Mouse (Mus musculus): ENCODE data around the gene Ssc5d. TPM values are rescaled to one million over a fixed set of nuclear protein-coding genes. Genes with fewer than 3 reads are reported as not detected.

Gene Ssc5d
- polyA plus RNA-seq, 1 experiment, result 1.0 TPM

DNA sequence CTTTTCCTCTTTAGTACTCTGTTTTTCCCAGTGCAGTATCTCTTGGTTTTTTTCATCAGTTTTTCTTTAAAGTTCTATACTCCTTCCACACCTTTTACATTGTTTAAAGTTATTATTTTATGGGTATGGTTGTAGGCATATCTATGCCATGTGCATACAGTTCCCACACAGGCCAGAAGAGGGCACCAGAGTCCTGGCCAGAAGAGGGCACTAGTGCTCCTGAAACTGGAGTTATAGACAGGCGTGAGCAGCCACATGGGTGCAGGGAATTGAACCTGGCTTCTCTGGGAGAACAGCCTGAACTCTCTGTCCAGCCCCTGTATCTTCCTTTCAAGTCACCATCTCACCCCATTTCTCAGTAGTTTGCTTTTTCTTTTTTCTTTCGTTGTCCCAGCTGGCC is 12.9 kb downstream of the Ssc5d start:
- Histone ChIP-seq H3K4me3 (ENCODE audit: control insufficient read depth, insufficient read depth, low read length) (no peak overlapping the region), H3K27ac (ENCODE audit: control insufficient read depth, insufficient read depth, low read length) (no peak overlapping the region), H3K4me1 (replicated peaks; ENCODE audit: control insufficient read depth, insufficient read depth, low read length) (peaks cover 2% of the 10 kb centered on the region), H3K36me3 (ENCODE audit: control insufficient read depth, insufficient read depth, low read length) (no peaks in the 10 kb centered on the region), H3K27me3 (ENCODE audit: control insufficient read depth, insufficient read depth, low read length) (no peaks in the 10 kb centered on the region)
- no peak for TF ChIP-seq POLR2A (IDR thresholded peaks at IDR 0.05; ENCODE audit: control insufficient read depth, extremely low read depth, insufficient read depth, low read length, poor library complexity)
- TF ChIP-seq CTCF (IDR thresholded peaks at IDR 0.05; ENCODE audit: borderline replicate concordance, control insufficient read depth, extremely low read depth, insufficient read depth, low read length, poor library complexity), result peak; percentile 59; the same call in 1 of the 2 replicates
- WGBS, result 35% methylated on average over 2 of the region's 2 CpGs
- DNase-seq, result peak; percentile 84

DNA sequence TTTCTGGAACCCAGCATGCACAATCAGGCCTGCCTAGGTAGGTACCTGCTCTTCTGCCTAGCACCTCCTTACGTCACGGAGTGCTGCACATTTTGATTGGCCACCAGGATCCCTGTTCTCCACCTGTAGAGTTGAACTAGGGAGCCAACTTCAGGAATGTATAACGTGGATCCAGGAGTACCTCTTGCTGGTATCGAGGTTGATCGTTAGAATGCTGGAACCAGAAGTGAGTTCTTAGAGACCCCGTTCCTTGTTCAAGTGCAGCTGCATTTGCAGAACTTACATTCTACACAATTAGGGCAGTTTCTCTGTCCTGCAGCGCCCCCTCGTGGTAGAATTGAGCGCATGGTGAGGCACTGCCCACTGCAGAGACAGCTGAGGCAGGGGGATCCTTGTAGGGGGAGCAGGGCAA is 14.5 kb downstream of the Ssc5d start:
- TF ChIP-seq POLR2A (IDR thresholded peaks at IDR 0.05; ENCODE audit: control insufficient read depth, extremely low read depth, insufficient read depth, low read length, poor library complexity) (no peak), CTCF (IDR thresholded peaks at IDR 0.05; ENCODE audit: borderline replicate concordance, control insufficient read depth, extremely low read depth, insufficient read depth, low read length, poor library complexity) (peak; percentile 77; the same call in 1 of the 2 replicates)
- H3K36me3 ChIP-seq (ENCODE audit: control insufficient read depth, insufficient read depth, low read length), result no peaks in the 10 kb centered on the region
- no peak overlapping the region for H3K27ac ChIP-seq (ENCODE audit: control insufficient read depth, insufficient read depth, low read length)
- H3K4me3 ChIP-seq (ENCODE audit: control insufficient read depth, insufficient read depth, low read length), result no peak overlapping the region
- 16% methylated on average over 9 of the region's 9 CpGs for WGBS
- DNase-seq, result peak; percentile 84
- H3K4me1 ChIP-seq (replicated peaks; ENCODE audit: control insufficient read depth, insufficient read depth, low read length), result peaks cover 4% of the 10 kb centered on the region
- no peaks in the 10 kb centered on the region for H3K27me3 ChIP-seq (ENCODE audit: control insufficient read depth, insufficient read depth, low read length)

DNA sequence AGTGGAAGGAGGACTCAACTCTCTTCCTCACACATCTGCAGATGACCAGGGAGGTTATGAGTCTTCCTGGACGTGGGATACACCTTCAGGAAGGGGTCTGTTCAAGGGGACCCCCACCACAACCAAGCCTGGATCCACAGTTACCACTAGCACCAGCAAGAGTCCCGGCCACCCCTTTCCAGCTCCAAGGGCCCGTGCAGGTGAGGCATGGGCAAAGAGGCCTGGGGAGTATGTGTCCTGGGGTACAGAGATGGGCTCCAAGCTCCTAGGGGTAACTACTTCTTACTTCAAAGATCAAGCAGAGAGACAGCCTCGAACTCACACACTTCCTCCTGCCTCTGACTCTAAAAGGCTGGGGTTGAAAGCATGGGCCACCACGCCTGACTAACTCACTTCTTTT is 17.1 kb downstream of the Ssc5d start:
- no peaks in the 10 kb centered on the region for H3K36me3 ChIP-seq (ENCODE audit: control insufficient read depth, insufficient read depth, low read length)
- TF ChIP-seq POLR2A (IDR thresholded peaks at IDR 0.05; ENCODE audit: control insufficient read depth, extremely low read depth, insufficient read depth, low read length, poor library complexity) (no peak), CTCF (IDR thresholded peaks at IDR 0.05; ENCODE audit: borderline replicate concordance, control insufficient read depth, extremely low read depth, insufficient read depth, low read length, poor library complexity) (no peak)
- H3K27ac ChIP-seq (ENCODE audit: control insufficient read depth, insufficient read depth, low read length), result no peak overlapping the region
- H3K27me3 ChIP-seq (ENCODE audit: control insufficient read depth, insufficient read depth, low read length), result no peaks in the 10 kb centered on the region
- WGBS, result 54% methylated on average over 5 of the region's 5 CpGs
- peaks cover 5% of the 10 kb centered on the region for H3K4me1 ChIP-seq (replicated peaks; ENCODE audit: control insufficient read depth, insufficient read depth, low read length)
- H3K4me3 ChIP-seq (ENCODE audit: control insufficient read depth, insufficient read depth, low read length), result no peak overlapping the region
- no peak for DNase-seq

DNA sequence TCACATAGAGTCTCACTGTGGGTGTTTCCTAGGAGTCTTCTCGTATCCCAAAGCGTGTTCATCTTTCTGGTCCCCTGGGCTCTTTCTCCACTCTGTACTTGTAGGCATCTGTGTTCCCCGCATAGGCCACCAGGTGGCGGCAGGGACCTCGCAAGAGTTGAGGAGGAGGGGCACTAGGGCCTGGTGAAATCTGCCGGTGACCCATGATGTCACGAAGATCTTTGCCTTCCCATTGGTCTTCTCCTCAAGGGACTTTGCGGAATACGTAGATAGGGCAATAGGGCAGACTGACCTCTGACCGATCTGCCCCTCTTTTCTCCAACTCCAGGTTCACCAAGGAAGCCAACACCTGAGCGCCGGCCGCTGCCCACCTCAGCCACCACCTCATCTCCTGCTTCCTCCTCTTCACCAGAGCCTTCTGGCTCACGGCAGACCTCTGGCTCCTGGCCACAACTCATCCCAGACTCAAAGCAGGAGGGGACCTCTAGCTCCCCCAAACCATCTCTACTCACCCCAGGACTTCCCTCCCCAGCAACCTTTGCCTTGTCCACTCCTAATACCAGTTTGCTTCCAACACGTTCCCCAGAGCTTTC is 17.7 kb downstream of the Ssc5d start:
- Histone ChIP-seq H3K4me3 (ENCODE audit: control insufficient read depth, insufficient read depth, low read length) (peak overlapping the region; percentile 44), H3K27me3 (ENCODE audit: control insufficient read depth, insufficient read depth, low read length) (no peaks in the 10 kb centered on the region), H3K36me3 (ENCODE audit: control insufficient read depth, insufficient read depth, low read length) (no peaks in the 10 kb centered on the region), H3K27ac (ENCODE audit: control insufficient read depth, insufficient read depth, low read length) (no peak overlapping the region), H3K4me1 (replicated peaks; ENCODE audit: control insufficient read depth, insufficient read depth, low read length) (peaks cover 8% of the 10 kb centered on the region)
- peak; percentile 93 for DNase-seq
- TF ChIP-seq CTCF (IDR thresholded peaks at IDR 0.05; ENCODE audit: borderline replicate concordance, control insufficient read depth, extremely low read depth, insufficient read depth, low read length, poor library complexity) (peak; percentile 88), POLR2A (IDR thresholded peaks at IDR 0.05; ENCODE audit: control insufficient read depth, extremely low read depth, insufficient read depth, low read length, poor library complexity) (no peak)
- WGBS, result 8% methylated on average over 15 of the region's 15 CpGs

DNA sequence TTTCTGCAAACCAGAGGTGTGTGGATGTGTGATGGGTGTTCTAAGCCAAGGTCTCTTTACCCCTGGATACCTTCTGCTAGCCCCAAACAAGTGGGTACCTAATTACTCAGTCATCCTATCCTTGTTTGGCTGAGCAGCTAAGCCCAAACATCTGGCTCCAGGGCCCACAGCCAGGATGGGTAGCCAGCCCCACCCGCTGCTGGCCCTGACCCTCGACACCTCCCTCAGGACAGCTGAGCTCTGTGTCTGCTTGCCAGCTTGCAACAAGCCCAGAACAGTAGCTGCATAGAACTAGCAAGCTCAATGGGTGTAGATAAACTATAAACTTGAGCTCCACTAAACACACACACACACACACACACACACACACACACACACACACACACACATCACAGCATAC is 22.3 kb downstream of the Ssc5d start:
- no peak overlapping the region for H3K4me3 ChIP-seq (ENCODE audit: control insufficient read depth, insufficient read depth, low read length)
- no peaks in the 10 kb centered on the region for H3K27me3 ChIP-seq (ENCODE audit: control insufficient read depth, insufficient read depth, low read length)
- no peak for TF ChIP-seq POLR2A (IDR thresholded peaks at IDR 0.05; ENCODE audit: control insufficient read depth, extremely low read depth, insufficient read depth, low read length, poor library complexity)
- no peak for TF ChIP-seq CTCF (IDR thresholded peaks at IDR 0.05; ENCODE audit: borderline replicate concordance, control insufficient read depth, extremely low read depth, insufficient read depth, low read length, poor library complexity)
- H3K4me1 ChIP-seq (replicated peaks; ENCODE audit: control insufficient read depth, insufficient read depth, low read length), result peaks cover 8% of the 10 kb centered on the region
- H3K36me3 ChIP-seq (ENCODE audit: control insufficient read depth, insufficient read depth, low read length), result no peaks in the 10 kb centered on the region
- H3K27ac ChIP-seq (ENCODE audit: control insufficient read depth, insufficient read depth, low read length), result peak overlapping the region; percentile 27; the same call in 1 of the 2 replicates
- DNase-seq, result no peak
- 89% methylated on average over 2 of the region's 2 CpGs for WGBS

DNA sequence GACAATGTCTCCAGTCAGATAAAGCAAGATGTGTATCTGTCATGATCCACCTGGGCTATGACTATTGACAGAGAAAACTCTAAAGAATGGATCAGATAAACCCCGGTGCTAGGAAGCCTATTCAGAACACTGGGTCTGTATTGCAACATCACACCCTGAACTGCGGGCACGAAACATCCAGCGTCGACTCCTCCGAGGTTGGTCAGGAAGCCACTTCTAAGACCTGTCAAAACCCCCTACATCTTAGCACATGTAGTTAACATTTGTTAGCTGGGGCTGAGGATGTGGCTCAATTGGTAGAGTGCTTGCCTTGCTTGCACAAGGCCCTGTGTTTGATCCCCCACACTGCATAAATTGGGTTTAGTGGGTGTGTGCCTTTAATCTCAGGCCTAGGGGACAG is 22.8 kb downstream of the Ssc5d start:
- H3K27ac ChIP-seq (ENCODE audit: control insufficient read depth, insufficient read depth, low read length), result no peak overlapping the region
- TF ChIP-seq POLR2A (IDR thresholded peaks at IDR 0.05; ENCODE audit: control insufficient read depth, extremely low read depth, insufficient read depth, low read length, poor library complexity) (no peak), CTCF (IDR thresholded peaks at IDR 0.05; ENCODE audit: borderline replicate concordance, control insufficient read depth, extremely low read depth, insufficient read depth, low read length, poor library complexity) (no peak)
- H3K36me3 ChIP-seq (ENCODE audit: control insufficient read depth, insufficient read depth, low read length), result no peaks in the 10 kb centered on the region
- no peak for DNase-seq
- no peaks in the 10 kb centered on the region for H3K27me3 ChIP-seq (ENCODE audit: control insufficient read depth, insufficient read depth, low read length)
- WGBS, result 23% methylated on average over 6 of the region's 6 CpGs
- no peak overlapping the region for H3K4me3 ChIP-seq (ENCODE audit: control insufficient read depth, insufficient read depth, low read length)
- peaks cover 7% of the 10 kb centered on the region for H3K4me1 ChIP-seq (replicated peaks; ENCODE audit: control insufficient read depth, insufficient read depth, low read length)

All from thymus, adult 2 months (tissue).